Mouse (Mus musculus) liver, postnatal 0 days (tissue): Measurements from ENCODE around the gene Fmn2. TPM values are rescaled to one million over a fixed set of nuclear protein-coding genes. Genes with fewer than 3 reads are reported as not detected.

ENCODE experiments used
- ATAC-seq: fragments of 200-750 bp; cut with Nextera tagmentation; 2 replicates; pipeline ENCODE4 v1.8.0; 2017; ENCODE audit warnings: mild to moderate bottlenecking, moderate library complexity
- DNase-seq: peaks from one replicate; pipeline ENCODE4 v3.0.0-alpha.2; 2016
- H3K27ac ChIP-seq: fragments of 300-500 bp; sonication (generic); 2 replicates; pipeline ENCODE4 v1.5.1; 2014; ENCODE audit warnings: antibody characterized with exemption, moderate library complexity, mild to moderate bottlenecking, low read depth
- H3K27me3 ChIP-seq: fragments of 300-500 bp; sonication (generic); 2 replicates; pipeline ENCODE4 v1.6.1; 2014; ENCODE audit warnings: low read length, control low read depth, mixed read lengths; ENCODE audit not compliant: insufficient read depth
- H3K36me3 ChIP-seq: fragments of 300-500 bp; sonication (generic); replicated peaks from 2 replicates; pipeline ENCODE4 v1.6.1; 2014; ENCODE audit warnings: mild to moderate bottlenecking, control low read depth, low read length, moderate library complexity, mixed read lengths; ENCODE audit not compliant: insufficient read depth
- H3K4me1 ChIP-seq: fragments of 300-500 bp; sonication (generic); 2 replicates; pipeline ENCODE4 v1.6.1; 2014; ENCODE audit warnings: antibody characterized with exemption, mild to moderate bottlenecking, control low read depth; ENCODE audit not compliant: insufficient read depth
- H3K4me2 ChIP-seq: fragments of 300-500 bp; sonication (generic); 2 replicates; pipeline ENCODE4 v1.6.1; 2014; ENCODE audit warnings: low read depth, mild to moderate bottlenecking, low read length, moderate library complexity, mixed read lengths
- H3K4me3 ChIP-seq: fragments of 300-500 bp; sonication (generic); 2 replicates; pipeline ENCODE4 v1.5.1; 2014; ENCODE audit warnings: low read depth, low read length
- H3K9ac ChIP-seq: fragments of 300-500 bp; sonication (generic); replicated peaks from 2 replicates; pipeline ENCODE4 v1.6.1; 2014; ENCODE audit warnings: mild to moderate bottlenecking, moderate library complexity
- H3K9me3 ChIP-seq: fragments of 300-500 bp; sonication (generic); 2 replicates; pipeline ENCODE4 v1.6.1; 2016; ENCODE audit warnings: mild to moderate bottlenecking, control low read depth, low read length, mixed read lengths
- CTCF ChIP-seq: sonication (generic); IDR thresholded peaks from 2 replicates; pipeline ENCODE4 v1.5.1; 2016; ENCODE audit warnings: antibody characterized with exemption, low read depth
- EP300 ChIP-seq: IDR thresholded peaks from 2 replicates; pipeline ENCODE4 v1.6.1; 2016; ENCODE audit warnings: antibody characterized with exemption, low read depth, mild to moderate bottlenecking
- WGBS: fragments of 180-500 bp; shearing (Covaris S2); extraction: QIAGEN DNeasy Blood & Tissue Kit; methylation state at CpG from one replicate; pipeline ENCODE4 v1.1.7; 2014; ENCODE audit not compliant: insufficient replicate concordance; 5-methylcytosine and 5-hydroxymethylcytosine counted together
- polyA plus RNA-seq: library from polyadenylated mRNA; unstranded; fragments of >200 nt; fragmentation: Nextera tagmentation; extraction: Ambion mirVana; gene quantifications from 2 replicates; pipeline ENCODE4 v1.2.1, GENCODE M21; 2015

The Fmn2 gene
- polyA plus RNA-seq, 1 experiment from 2014 or later = 0.09 TPM

DNA sequence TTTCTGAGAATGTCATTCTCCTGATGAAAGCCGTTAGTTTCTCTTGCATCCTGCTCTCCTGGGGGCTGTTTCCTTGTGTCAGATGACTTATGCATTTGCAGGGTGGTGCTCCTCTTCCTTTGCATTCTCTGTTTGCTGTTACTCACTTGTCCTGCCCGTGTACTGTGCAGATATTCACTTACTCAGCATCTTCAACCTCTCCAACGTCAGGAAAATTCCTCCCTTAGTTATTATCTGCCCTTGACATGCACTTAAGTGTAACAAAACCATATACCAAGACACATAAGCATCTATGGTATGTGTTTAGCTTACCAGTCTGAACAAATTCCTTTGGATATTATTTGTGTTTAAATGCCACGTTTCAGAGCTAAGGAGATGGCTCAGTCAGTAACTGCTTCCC lies 175.6 kb downstream of the Fmn2 start:
- no peak for ATAC-seq

DNA sequence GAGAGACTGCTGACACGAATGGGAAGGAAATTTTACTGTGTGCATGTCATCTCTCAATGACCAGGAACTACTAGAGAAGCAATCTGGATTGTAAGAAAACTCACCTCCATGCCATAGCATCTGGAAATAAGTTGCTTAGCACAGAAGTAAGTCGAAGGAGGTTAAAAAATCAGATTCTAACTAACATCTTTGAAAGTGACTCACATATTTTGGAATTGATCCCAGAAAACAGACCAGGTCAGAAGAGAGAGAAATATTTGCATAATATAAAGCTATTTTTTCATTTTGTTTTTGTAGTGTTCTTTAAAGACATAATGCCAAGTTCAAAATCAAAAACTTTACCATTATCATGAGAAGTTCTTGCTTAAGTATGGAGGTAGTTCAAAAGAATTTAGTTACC lies 187.7 kb downstream of the Fmn2 start:
- TF ChIP-seq EP300 = no peak
- no peak for TF ChIP-seq CTCF

More for the DNA sequence above, 175.6 kb downstream of the Fmn2 start:
- H3K27ac ChIP-seq = no peak overlapping the region
- 49% methylated on average over 4 of the region's 4 CpGs for WGBS
- H3K4me1 ChIP-seq = no peaks in the 10 kb centered on the region
- H3K9ac ChIP-seq = no peak overlapping the region
- H3K9me3 ChIP-seq = no peaks in the 10 kb centered on the region
- no peak for DNase-seq
- no peak for TF ChIP-seq EP300
- TF ChIP-seq CTCF = no peak
- no peak overlapping the region for H3K4me2 ChIP-seq
- H3K4me3 ChIP-seq = no peak overlapping the region
- H3K27me3 ChIP-seq = no peaks in the 10 kb centered on the region
- H3K36me3 ChIP-seq = no peaks in the 10 kb centered on the region

DNA sequence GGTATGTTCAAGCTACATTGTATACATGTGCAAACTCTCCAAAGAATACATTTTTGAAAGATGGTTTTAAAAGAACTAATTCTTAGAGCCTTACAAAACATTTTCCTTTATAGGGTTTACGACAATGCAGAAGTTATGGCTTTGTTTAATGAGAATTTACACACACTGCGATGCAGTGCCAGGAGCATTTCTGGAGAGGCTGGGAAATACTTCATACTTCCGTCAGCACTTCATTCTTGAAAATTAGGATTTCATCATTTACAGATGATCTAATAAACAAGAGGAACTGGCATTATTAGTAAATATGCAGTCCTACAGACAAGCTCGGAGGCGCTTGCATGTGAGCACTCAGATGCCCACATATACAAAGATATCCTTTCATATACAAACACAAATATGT lies 199.2 kb downstream of the Fmn2 start:
- Histone ChIP-seq H3K9me3 (no peaks in the 10 kb centered on the region), H3K4me2 (no peak overlapping the region), H3K27me3 (no peaks in the 10 kb centered on the region), H3K4me1 (no peaks in the 10 kb centered on the region), H3K36me3 (no peaks in the 10 kb centered on the region), H3K27ac (no peak overlapping the region), H3K9ac (no peak overlapping the region), H3K4me3 (no peak overlapping the region)
- DNase-seq (no peak), ATAC-seq (no peak)
- 86% methylated on average over 5 of the region's 5 CpGs for WGBS
- TF ChIP-seq CTCF = no peak
- TF ChIP-seq EP300 = no peak

More for the DNA sequence above, 187.7 kb downstream of the Fmn2 start:
- H3K36me3 ChIP-seq = no peaks in the 10 kb centered on the region
- no peaks in the 10 kb centered on the region for H3K27me3 ChIP-seq
- no peak overlapping the region for H3K4me3 ChIP-seq
- H3K4me1 ChIP-seq = no peaks in the 10 kb centered on the region
- no peak for ATAC-seq
- no peak for DNase-seq
- 59% methylated on average over 2 of the region's 2 CpGs for WGBS
- H3K4me2 ChIP-seq = no peak overlapping the region
- no peak overlapping the region for H3K9ac ChIP-seq
- H3K9me3 ChIP-seq = no peaks in the 10 kb centered on the region
- H3K27ac ChIP-seq = no peak overlapping the region

DNA sequence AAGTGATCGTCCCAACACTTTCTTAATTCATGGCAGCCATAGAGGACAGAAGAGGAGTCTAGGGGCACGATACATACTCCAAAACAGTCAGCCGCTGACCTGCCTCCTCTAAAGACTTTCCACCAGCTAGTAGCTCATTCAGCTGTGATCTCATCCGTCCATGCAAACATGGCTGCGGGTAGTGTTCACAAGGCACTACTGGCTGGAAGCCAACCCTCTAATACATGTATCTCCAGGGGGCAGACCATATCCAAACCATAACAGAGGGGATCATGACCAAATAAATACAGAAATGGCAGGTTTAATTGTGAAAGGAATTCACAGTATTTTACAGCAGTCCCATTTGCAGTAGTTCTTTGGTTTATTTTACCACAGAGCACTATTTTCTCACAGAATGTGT lies 200.2 kb downstream of the Fmn2 start:
- H3K27ac ChIP-seq = no peak overlapping the region
- H3K4me1 ChIP-seq = no peaks in the 10 kb centered on the region
- no peaks in the 10 kb centered on the region for H3K36me3 ChIP-seq
- no peaks in the 10 kb centered on the region for H3K27me3 ChIP-seq
- H3K4me2 ChIP-seq = no peak overlapping the region
- no peaks in the 10 kb centered on the region for H3K9me3 ChIP-seq
- no peak for TF ChIP-seq EP300
- TF ChIP-seq CTCF = no peak
- ATAC-seq = no peak
- no peak overlapping the region for H3K4me3 ChIP-seq
- no peak overlapping the region for H3K9ac ChIP-seq
- no peak for DNase-seq
- 82% methylated on average over 5 of the region's 5 CpGs for WGBS

DNA sequence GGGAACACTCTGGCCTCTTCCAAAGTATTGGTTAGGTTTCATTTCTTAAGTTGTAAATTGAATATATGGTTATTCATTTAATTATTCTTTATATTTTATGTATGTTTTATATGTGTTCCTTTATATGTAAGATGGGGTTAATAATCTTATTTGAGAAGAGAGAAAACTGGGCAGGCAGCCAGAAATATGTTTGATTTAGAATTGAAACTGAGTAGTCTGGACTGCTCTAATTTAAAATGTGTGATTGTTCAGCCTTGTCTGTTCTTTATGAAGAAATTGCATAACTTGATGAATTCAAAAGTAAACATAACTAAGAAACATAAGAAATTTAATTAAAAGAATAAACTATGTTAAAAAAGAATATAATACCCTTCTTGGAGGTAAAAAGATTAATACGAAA lies 202.3 kb downstream of the Fmn2 start:
- TF ChIP-seq CTCF = no peak
- TF ChIP-seq EP300 = no peak
- no peaks in the 10 kb centered on the region for H3K9me3 ChIP-seq
- H3K27me3 ChIP-seq = no peaks in the 10 kb centered on the region
- no peak overlapping the region for H3K9ac ChIP-seq
- DNase-seq (no peak), ATAC-seq (no peak)
- no peak overlapping the region for H3K27ac ChIP-seq
- no peak overlapping the region for H3K4me2 ChIP-seq
- no peaks in the 10 kb centered on the region for H3K4me1 ChIP-seq
- 84% methylated on average over 1 of the region's 1 CpGs for WGBS
- H3K4me3 ChIP-seq = no peak overlapping the region
- no peaks in the 10 kb centered on the region for H3K36me3 ChIP-seq

DNA sequence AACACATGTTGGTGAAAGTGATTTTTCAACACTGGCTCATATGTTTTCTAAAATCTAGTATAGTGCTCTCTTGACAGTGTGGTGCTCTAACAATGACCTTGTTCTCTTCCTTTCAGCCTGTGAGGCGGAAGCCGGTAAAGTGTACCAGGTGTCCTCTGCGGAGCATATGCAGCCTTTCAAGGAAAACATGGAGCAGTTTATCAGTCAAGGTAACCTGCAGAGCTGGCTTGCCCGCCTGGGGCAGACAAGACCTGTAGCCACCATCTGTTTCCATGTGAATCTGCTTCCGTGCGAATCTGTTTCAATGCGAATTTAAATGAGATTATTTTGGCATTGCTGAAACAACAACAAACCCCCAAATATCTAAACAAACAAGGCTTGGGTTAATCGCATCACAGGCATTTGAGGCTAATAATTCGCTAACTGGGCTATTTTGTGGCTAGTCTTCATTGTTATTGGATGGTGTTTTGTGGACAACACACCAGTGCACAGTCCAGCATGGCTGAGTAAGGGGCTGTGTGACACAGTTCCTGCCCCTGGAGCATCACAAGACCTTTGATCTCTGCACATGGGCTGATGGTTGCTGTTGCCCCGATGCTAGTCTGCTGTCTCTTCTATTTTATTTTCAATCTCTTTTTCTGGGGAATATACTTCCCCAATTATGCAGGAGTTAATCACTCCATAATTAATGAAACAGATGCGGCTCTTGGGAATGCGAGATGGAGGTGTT lies 218.3 kb downstream of the Fmn2 start:
- no peaks in the 10 kb centered on the region for H3K36me3 ChIP-seq
- no peaks in the 10 kb centered on the region for H3K9me3 ChIP-seq
- H3K27ac ChIP-seq = no peak overlapping the region
- ATAC-seq = no peak
- TF ChIP-seq EP300 = no peak
- TF ChIP-seq CTCF = no peak
- no peak overlapping the region for H3K4me2 ChIP-seq
- H3K4me1 ChIP-seq = no peaks in the 10 kb centered on the region
- no peak overlapping the region for H3K9ac ChIP-seq
- WGBS = 82% methylated on average over 12 of the region's 12 CpGs
- H3K4me3 ChIP-seq = no peak overlapping the region
- no peak for DNase-seq
- no peaks in the 10 kb centered on the region for H3K27me3 ChIP-seq
